Mouse (Mus musculus) neural tube, embryonic 15.5 days (tissue): ENCODE data around the gene Dlg2. TPM values are rescaled to one million over a fixed set of nuclear protein-coding genes. Genes with fewer than 3 reads are reported as not detected.

ENCODE experiments used
- ATAC-seq: fragments of 200-750 bp; cut with Nextera tagmentation; 2 replicates; pipeline ENCODE4 v1.8.0; 2017; ENCODE audit warnings: mild to moderate bottlenecking, moderate TSS enrichment, moderate library complexity; ENCODE audit not compliant: low FRiP score
- H3K27ac ChIP-seq: fragments of 300-500 bp; sonication (generic); replicated peaks from 2 replicates; pipeline ENCODE4 v1.5.1; 2015; ENCODE audit warnings: mild to moderate bottlenecking, inconsistent platforms
- H3K27me3 ChIP-seq: fragments of 300-500 bp; sonication (generic); replicated peaks from 2 replicates; pipeline ENCODE4 v1.6.1; 2015; ENCODE audit warnings: inconsistent platforms
- H3K36me3 ChIP-seq: fragments of 300-500 bp; sonication (generic); 2 replicates; pipeline ENCODE4 v1.6.1; 2015; ENCODE audit warnings: inconsistent platforms
- H3K4me1 ChIP-seq: fragments of 300-500 bp; sonication (generic); 2 replicates; pipeline ENCODE4 v1.6.1; 2015; ENCODE audit warnings: inconsistent platforms
- H3K4me2 ChIP-seq: fragments of 300-500 bp; sonication (generic); 2 replicates; pipeline ENCODE4 v1.6.1; 2015; ENCODE audit warnings: inconsistent platforms, mild to moderate bottlenecking, moderate library complexity
- H3K4me3 ChIP-seq: fragments of 300-500 bp; sonication (generic); replicated peaks from 2 replicates; pipeline ENCODE4 v1.5.1; 2015; ENCODE audit warnings: mild to moderate bottlenecking, inconsistent platforms
- H3K9ac ChIP-seq: fragments of 300-500 bp; sonication (generic); replicated peaks from 2 replicates; pipeline ENCODE4 v1.6.1; 2015; ENCODE audit warnings: mild to moderate bottlenecking, inconsistent platforms
- H3K9me3 ChIP-seq: fragments of 300-500 bp; sonication (generic); replicated peaks from 2 replicates; pipeline ENCODE4 v1.6.1; 2016; ENCODE audit warnings: inconsistent platforms
- WGBS: fragments of 180-500 bp; shearing (Covaris S2); methylation state at CpG from one replicate; pipeline ENCODE4 v1.1.7; 2015; ENCODE audit warnings: mixed read lengths; 5-methylcytosine and 5-hydroxymethylcytosine counted together
- polyA plus RNA-seq: library from polyadenylated mRNA; unstranded; fragments of >200 nt; fragmentation: Nextera tagmentation; extraction: Ambion mirVana; gene quantifications from 2 replicates; pipeline ENCODE4 v1.2.1, GENCODE M21; 2015

Dlg2 gene
- polyA plus RNA-seq, 1 experiment from 2014 or later = 29.9 TPM

GRCm38 (mm10) chr7:91154096-91154495, 677.6 kb downstream of the Dlg2 start:
- no peaks in the 10 kb centered on the region for H3K9me3 ChIP-seq
- H3K27ac ChIP-seq = no peak overlapping the region
- no peak overlapping the region for H3K4me2 ChIP-seq
- no peaks in the 10 kb centered on the region for H3K36me3 ChIP-seq
- 88% methylated on average over 1 of the region's 1 CpGs for WGBS
- no peak overlapping the region for H3K4me3 ChIP-seq
- no peaks in the 10 kb centered on the region for H3K27me3 ChIP-seq
- ATAC-seq = no peak
- no peak overlapping the region for H3K9ac ChIP-seq
- H3K4me1 ChIP-seq = no peaks in the 10 kb centered on the region

DNA sequence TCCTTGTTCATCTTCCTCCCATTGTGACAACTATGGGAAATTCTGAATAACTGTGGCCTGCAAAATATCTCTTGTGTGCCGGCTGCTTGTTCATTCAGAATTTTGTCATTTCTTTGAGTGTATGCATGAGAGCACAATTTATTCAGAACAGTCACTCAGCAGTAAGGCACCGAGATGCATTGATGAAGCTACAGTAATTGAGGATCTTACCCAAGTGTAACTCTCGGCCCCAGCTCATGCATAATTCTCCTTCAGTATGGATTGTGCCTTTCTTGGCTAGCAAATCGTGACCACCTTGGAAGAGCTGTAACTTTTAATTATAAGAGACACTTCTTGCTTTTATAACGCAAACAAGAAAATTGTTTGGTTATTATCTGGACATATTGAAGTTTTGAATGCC, 682.7 kb downstream of the Dlg2 start:
- no peaks in the 10 kb centered on the region for H3K36me3 ChIP-seq
- no peak for ATAC-seq
- H3K4me1 ChIP-seq = no peaks in the 10 kb centered on the region
- H3K4me3 ChIP-seq = no peak overlapping the region
- WGBS = 55% methylated on average over 5 of the region's 5 CpGs
- H3K9me3 ChIP-seq = no peaks in the 10 kb centered on the region
- no peak overlapping the region for H3K9ac ChIP-seq
- H3K4me2 ChIP-seq = no peak overlapping the region
- H3K27ac ChIP-seq = no peak overlapping the region
- no peaks in the 10 kb centered on the region for H3K27me3 ChIP-seq

- no peaks in the 10 kb centered on the region for H3K4me1 ChIP-seq
- no peak overlapping the region for H3K4me3 ChIP-seq
- no peaks in the 10 kb centered on the region for H3K9me3 ChIP-seq
- no peaks in the 10 kb centered on the region for H3K27me3 ChIP-seq
- 20% methylated on average over 2 of the region's 2 CpGs for WGBS
- ATAC-seq = no peak
- H3K9ac ChIP-seq = no peak overlapping the region
- H3K27ac ChIP-seq = no peak overlapping the region
- H3K36me3 ChIP-seq = no peaks in the 10 kb centered on the region
- H3K4me2 ChIP-seq = no peak overlapping the region
Measured at GRCm38 (mm10) chr7:91161643-91162175, 685.2 kb downstream of the Dlg2 start.

DNA sequence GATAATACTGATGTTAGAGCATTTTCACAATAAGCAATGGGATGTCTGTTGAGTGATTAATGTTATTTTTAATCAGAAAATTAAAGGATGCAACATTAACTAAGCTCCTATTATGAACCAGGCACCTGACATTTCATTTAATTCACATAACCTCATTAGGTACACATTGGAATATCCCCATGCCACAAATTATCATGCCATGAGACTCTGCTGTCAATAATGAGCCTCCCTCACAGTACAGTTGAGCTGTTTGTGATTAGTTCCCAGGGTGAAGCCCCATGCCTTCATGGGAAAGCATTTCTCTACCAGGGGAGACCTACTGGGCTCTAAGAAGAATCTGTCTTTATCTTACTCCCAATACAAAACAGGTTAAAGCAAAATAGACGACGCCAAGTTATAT, 697.1 kb downstream of the Dlg2 start:
- 72% methylated on average over 2 of the region's 2 CpGs for WGBS
- Histone ChIP-seq H3K4me3 (no peak overlapping the region), H3K27ac (no peak overlapping the region), H3K9ac (no peak overlapping the region), H3K4me2 (no peak overlapping the region), H3K36me3 (no peaks in the 10 kb centered on the region), H3K4me1 (no peaks in the 10 kb centered on the region), H3K27me3 (no peaks in the 10 kb centered on the region), H3K9me3 (no peaks in the 10 kb centered on the region)
- ATAC-seq = no peak

DNA sequence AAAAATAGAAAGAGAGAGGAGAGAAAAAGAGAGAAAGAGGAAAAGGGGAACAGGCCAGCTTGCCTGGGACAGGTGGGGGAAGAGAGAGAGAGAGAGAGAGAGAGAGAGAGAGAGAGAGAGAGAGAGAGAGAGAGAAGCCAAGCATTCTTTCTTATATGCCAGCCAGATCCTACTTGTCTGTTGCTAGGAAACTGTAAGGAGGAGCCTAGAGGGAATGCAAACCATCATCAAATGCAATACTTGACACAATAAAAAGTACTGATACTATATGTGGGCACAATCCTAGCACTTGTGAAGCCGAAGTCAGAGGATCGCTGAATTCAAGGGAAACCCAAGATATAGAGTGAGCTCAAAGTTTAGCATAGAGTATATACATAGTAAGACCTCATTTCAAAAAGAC, 711.7 kb downstream of the Dlg2 start:
- no peak overlapping the region for H3K27ac ChIP-seq
- no peaks in the 10 kb centered on the region for H3K9me3 ChIP-seq
- no peaks in the 10 kb centered on the region for H3K36me3 ChIP-seq
- H3K4me1 ChIP-seq = no peaks in the 10 kb centered on the region
- H3K4me3 ChIP-seq = no peak overlapping the region
- H3K4me2 ChIP-seq = no peak overlapping the region
- ATAC-seq = no peak
- WGBS = 85% methylated on average over 2 of the region's 2 CpGs
- H3K27me3 ChIP-seq = no peaks in the 10 kb centered on the region
- H3K9ac ChIP-seq = no peak overlapping the region

DNA sequence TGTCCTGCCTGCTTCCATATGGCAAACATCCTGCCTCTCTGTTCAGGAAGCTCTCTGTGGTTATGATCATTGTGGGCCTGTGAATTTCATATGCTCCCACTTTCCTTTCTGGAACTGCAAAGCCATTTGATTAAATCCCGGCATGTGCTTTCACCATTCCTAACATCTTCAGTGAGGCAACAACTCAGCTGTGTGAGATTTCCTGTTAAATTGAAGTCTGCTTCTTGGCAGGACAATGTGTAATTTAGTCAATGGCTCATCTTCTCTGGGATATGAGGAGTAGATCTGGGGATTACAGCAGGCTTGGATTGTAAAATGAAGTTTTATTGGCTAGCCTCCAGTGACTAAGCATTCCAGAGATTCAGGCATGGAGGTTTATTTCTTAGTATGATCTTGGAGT, 722.9 kb downstream of the Dlg2 start:
- no peaks in the 10 kb centered on the region for H3K36me3 ChIP-seq
- no peaks in the 10 kb centered on the region for H3K4me1 ChIP-seq
- no peaks in the 10 kb centered on the region for H3K9me3 ChIP-seq
- no peak for ATAC-seq
- no peak overlapping the region for H3K4me3 ChIP-seq
- no peaks in the 10 kb centered on the region for H3K27me3 ChIP-seq
- 76% methylated on average over 1 of the region's 1 CpGs for WGBS
- H3K9ac ChIP-seq = no peak overlapping the region
- no peak overlapping the region for H3K27ac ChIP-seq
- H3K4me2 ChIP-seq = no peak overlapping the region

- 40% methylated on average over 5 of the region's 5 CpGs for WGBS
- no peaks in the 10 kb centered on the region for H3K27me3 ChIP-seq
- H3K9me3 ChIP-seq = no peaks in the 10 kb centered on the region
- no peak overlapping the region for H3K4me2 ChIP-seq
- H3K4me1 ChIP-seq = peaks cover 3% of the 10 kb centered on the region; the same call in 1 of the 2 replicates
- no peak overlapping the region for H3K9ac ChIP-seq
- H3K4me3 ChIP-seq = no peak overlapping the region
- peak; percentile 75 for ATAC-seq
- H3K27ac ChIP-seq = no peak overlapping the region
- no peaks in the 10 kb centered on the region for H3K36me3 ChIP-seq
Measured at GRCm38 (mm10) chr7:91208083-91208852, 731.8 kb downstream of the Dlg2 start.

- 79% methylated on average over 6 of the region's 6 CpGs for WGBS
- Histone ChIP-seq H3K27me3 (no peaks in the 10 kb centered on the region), H3K4me3 (no peak overlapping the region), H3K9ac (no peak overlapping the region), H3K36me3 (no peaks in the 10 kb centered on the region), H3K4me1 (peaks cover 3% of the 10 kb centered on the region; the same call in 1 of the 2 replicates), H3K4me2 (no peak overlapping the region), H3K27ac (no peak overlapping the region), H3K9me3 (no peaks in the 10 kb centered on the region)
- no peak for ATAC-seq
Measured at GRCm38 (mm10) chr7:91208973-91209372, 732.5 kb downstream of the Dlg2 start.

DNA sequence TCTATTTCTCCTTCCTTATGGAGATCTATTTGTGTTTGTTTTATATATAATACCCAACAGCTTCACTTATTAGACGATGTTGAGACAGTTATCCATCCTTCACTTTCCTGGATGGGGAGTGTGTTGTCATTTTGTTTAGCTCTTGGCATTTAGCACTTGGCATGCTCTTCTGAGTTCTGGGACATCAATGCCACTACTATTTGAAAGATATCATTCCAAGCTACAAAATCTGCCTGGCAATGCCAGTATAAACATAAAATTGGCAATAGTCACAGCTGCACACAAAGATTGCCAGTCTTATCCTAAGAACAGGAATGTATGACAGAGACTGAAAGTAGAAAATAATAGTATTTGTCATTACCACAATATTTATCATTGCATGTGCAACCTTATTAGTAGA, 735.8 kb downstream of the Dlg2 start:
- 93% methylated on average over 1 of the region's 1 CpGs for WGBS

GRCm38 (mm10) chr7:91214921-91215320, 738.4 kb downstream of the Dlg2 start:
- H3K9ac ChIP-seq = no peak overlapping the region
- H3K4me2 ChIP-seq = no peak overlapping the region
- no peaks in the 10 kb centered on the region for H3K4me1 ChIP-seq
- WGBS = 18% methylated on average over 1 of the region's 1 CpGs
- ATAC-seq = no peak
- no peaks in the 10 kb centered on the region for H3K27me3 ChIP-seq
- H3K27ac ChIP-seq = no peak overlapping the region
- no peaks in the 10 kb centered on the region for H3K9me3 ChIP-seq
- no peak overlapping the region for H3K4me3 ChIP-seq
- H3K36me3 ChIP-seq = no peaks in the 10 kb centered on the region

More for the DNA sequence above, 735.8 kb downstream of the Dlg2 start:
- Histone ChIP-seq H3K9me3 (no peaks in the 10 kb centered on the region), H3K4me2 (no peak overlapping the region), H3K27me3 (no peaks in the 10 kb centered on the region), H3K27ac (no peak overlapping the region), H3K4me1 (peaks cover 3% of the 10 kb centered on the region; the same call in 1 of the 2 replicates), H3K36me3 (no peaks in the 10 kb centered on the region), H3K4me3 (no peak overlapping the region), H3K9ac (no peak overlapping the region)
- ATAC-seq = no peak

DNA sequence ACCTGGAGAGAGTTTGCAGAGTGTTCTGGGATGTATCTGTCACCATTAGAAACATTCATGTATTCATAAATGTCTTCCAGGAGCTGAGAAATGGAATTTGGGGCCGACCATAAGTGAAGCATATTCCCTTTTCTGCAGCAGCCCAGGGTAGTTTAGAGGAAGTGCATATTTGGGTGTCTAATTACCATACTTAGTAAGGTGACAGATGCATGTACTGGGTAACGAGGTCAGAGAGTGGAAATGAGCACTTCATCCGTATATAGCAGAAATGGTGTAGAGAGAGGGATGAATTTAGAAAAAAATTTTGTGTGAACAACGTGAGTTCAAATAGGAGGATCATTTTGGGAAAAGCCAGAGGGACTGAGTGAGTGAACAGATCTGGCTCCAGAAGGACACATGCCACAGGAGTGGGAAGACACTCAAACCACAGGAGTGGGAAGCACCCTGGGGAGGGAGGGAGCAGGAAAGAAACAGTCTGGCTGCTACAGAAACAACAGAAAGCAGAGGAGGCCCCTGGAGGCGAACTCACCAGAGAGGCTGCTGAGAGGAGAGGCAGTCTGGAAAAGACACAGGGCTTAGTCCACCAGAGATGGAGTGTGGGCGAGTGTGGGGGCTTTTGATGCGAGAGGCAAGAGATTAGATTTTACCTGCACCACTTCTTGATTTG, 742.0 kb downstream of the Dlg2 start:
- H3K4me2 ChIP-seq = no peak overlapping the region
- WGBS = 72% methylated on average over 7 of the region's 7 CpGs
- H3K27me3 ChIP-seq = no peaks in the 10 kb centered on the region
- H3K9ac ChIP-seq = no peak overlapping the region
- no peaks in the 10 kb centered on the region for H3K9me3 ChIP-seq
- ATAC-seq = no peak
- no peaks in the 10 kb centered on the region for H3K36me3 ChIP-seq
- no peak overlapping the region for H3K4me3 ChIP-seq
- no peak overlapping the region for H3K27ac ChIP-seq
- H3K4me1 ChIP-seq = no peaks in the 10 kb centered on the region

- Histone ChIP-seq H3K4me3 (no peak overlapping the region), H3K27me3 (no peaks in the 10 kb centered on the region), H3K27ac (no peak overlapping the region), H3K9ac (no peak overlapping the region), H3K36me3 (no peaks in the 10 kb centered on the region), H3K4me2 (no peak overlapping the region; the same call in 1 of the 2 replicates), H3K4me1 (no peaks in the 10 kb centered on the region), H3K9me3 (no peaks in the 10 kb centered on the region)
- 1% methylated on average over 5 of the region's 5 CpGs for WGBS
- peak; percentile 65; the same call in 1 of the 2 replicates for ATAC-seq
Measured at GRCm38 (mm10) chr7:91226442-91226841, 750.0 kb downstream of the Dlg2 start.
